Mouse (Mus musculus): ENCODE results near the gene Fkbp8.

GRCm38 (mm10) chr8:70493692-70494415, 33.7 kb upstream of the Fkbp8 start:
- no peak for TF ChIP-seq CTCF (IDR thresholded peaks at IDR 0.05; ENCODE audit: control insufficient read depth, insufficient read depth, insufficient read length)
- no peak for TF ChIP-seq CEBPB (IDR thresholded peaks at IDR 0.05; ENCODE audit: low read depth)
